ENCODE assay signal across 13 mouse cellular contexts in genomic region chr1:140476921-140477320, GRCm38 (mm10).
"Had no signal": no experiment of that assay in that cellular context is flagged by ENCODE, and none has a peak within 500 bp of the region (broad histone marks: within the 10 kb centered on the region; RNA-seq: fewer than 3 reads in every experiment).

No protein-coding gene starts in this region.

- ATAC-seq: lung, postnatal 0 days; midbrain, embryonic 13.5 days had no signal

- H3K27me3 ChIP-seq: liver, embryonic 15.5 days; midbrain, embryonic 13.5 days had no signal

- DNase-seq: kidney, adult 18-20 months; kidney, postnatal 14 days; lung, adult 2 months; lung, postnatal 36 days; right cerebral cortex, postnatal 25 days; thymus, adult 18-20 months; thymus, postnatal 14 days had no signal

- H3K9ac ChIP-seq: liver, embryonic 15.5 days; midbrain, embryonic 13.5 days had no signal

- H3K9me3 ChIP-seq: limb, embryonic 10.5 days; liver, embryonic 15.5 days; midbrain, embryonic 13.5 days had no signal

- H3K36me3 ChIP-seq: limb, embryonic 10.5 days; liver, embryonic 15.5 days; midbrain, embryonic 13.5 days had no signal

- H3K4me2 ChIP-seq: liver, embryonic 11.5 days; liver, embryonic 15.5 days; midbrain, embryonic 13.5 days had no signal

- H3K4me1 ChIP-seq: limb, embryonic 10.5 days; liver, embryonic 15.5 days; midbrain, embryonic 13.5 days had no signal

- H3K4me3 ChIP-seq: limb, embryonic 10.5 days; liver, embryonic 15.5 days; midbrain, embryonic 13.5 days had no signal

- H3K27ac ChIP-seq: limb, embryonic 10.5 days; liver, embryonic 15.5 days; midbrain, embryonic 13.5 days; stomach, postnatal 0 days had no signal
